Mouse (Mus musculus): ENCODE measurements at regions not wholly inside any gene's neighbourhood (a gene's known extent, or its start where the extent isn't known, plus 50 kb on each side); places are given as distances from the start of the nearest gene placed in this dataset.
A peak's percentile ranks its signal among the peaks of the same experiment; 100 is the strongest.

DNA sequence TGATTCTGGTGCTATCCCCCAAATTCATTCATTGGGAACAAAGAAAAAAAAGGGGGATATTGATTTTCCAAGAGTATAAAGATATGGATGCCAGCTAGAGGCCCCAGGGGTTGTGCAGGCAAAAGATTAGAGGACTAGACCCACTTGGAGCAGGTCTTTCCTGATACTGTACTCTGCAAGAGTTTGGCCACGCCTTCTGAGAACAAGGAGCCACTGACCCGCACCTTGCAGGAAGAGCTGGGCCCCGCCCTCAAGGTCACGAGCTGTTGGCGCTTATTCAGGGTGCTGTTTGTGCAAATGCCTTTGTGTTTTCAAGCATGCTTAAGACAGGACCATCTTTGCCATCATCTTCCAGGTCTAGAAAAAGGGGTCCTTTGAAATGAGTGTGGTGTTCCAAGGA is 54.5 kb upstream of the Slc7a1 start:
- no peak for DNase-seq

DNA sequence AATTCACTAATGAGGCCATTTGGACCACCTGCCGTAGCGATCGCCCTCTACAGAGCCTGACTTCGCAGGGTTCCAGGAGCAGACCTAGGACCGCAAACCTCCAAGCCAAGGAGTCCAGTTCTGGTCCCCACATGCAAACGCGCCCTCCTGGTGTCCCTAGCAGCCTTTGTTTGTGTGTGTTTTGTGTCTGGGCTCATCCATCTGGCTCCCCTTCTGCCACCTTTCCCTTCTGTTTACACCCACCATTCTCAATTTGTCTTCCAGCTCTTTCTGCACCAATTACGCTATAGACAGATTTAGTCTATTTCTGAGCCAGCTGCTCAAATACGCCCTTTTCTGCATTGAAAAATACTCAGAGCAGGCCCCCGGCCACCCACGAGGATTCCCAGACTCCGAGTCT is 54.1 kb upstream of the Slc7a1 start:
- no peak for DNase-seq

DNA sequence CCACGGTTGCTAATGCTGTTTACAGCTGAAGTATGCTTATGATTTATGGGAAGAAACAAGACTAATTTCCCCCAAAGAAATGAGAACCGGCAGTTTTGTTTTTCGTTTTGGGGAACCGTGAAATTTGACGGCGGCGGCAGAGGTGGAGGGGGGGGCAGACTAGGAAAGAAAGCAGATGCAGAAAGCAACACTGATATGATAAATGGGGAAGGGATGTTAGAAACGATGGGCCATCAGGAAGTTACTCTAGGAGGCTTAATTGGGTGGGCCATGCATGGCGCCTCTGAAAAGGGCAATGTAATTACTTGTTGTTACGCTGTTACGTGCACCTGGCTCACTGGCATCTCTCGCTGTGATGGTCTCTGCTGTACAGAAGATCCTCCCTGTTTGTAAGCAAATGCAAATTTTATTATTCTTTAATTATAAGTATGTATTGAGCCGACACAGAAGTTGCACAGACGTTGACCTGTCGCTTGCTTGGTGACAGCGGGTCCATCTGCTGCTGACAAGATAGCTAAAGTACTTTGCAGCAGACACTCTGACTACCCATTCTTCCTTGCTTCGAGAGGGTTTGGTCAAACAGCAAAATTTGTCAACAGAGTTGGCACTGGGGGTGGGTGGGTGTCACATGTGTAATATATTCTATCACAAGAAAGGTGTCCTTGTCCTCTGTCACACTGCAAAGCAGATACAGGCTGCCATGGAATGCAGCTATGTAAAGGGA is 53.4 kb upstream of the Slc7a1 start:
- DNase-seq: no peak

DNA sequence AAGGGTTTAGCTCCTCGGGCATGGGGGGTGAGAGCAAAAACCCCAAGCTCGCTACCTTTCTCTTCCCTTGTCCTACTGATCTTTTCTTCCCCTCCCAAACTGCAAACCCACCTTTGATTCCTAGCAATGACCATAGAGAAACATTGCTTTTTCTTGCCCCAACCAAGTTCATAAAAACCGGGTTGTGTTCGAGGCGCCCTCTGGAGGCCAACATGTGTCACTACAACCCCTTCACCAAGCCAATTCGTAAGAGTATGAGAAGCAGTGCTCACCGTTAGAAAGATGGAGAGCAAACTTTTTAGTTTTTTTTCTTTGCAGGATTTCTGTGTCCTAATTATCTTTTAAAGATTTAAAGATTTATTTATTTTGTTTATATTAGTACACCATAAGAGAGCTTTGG is 52.1 kb upstream of the Slc7a1 start:
- DNase-seq: peak; percentile 69

DNA sequence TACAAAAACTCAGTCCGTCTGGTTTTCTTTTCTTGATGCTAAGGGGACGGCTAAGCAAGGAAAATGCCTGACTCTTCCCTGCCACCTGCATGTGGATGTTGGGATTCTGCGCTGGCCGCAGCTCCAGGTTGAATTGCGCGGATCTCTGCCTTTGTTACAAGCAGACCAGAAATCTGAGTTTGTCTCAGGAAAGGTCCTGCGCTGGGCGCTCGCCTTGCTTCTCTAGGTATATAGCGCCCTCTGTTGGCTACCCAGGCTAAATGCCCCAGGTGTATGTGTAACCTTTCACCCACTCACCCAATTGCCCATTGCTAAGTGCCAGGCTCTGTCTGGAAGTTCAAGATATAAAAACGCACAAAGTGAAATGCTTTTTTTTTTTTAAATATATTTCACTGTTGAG is 51.2 kb upstream of the Slc7a1 start:
- DNase-seq: peak; percentile 70
